Mouse (Mus musculus): ENCODE results near the gene Runx2.

DNA sequence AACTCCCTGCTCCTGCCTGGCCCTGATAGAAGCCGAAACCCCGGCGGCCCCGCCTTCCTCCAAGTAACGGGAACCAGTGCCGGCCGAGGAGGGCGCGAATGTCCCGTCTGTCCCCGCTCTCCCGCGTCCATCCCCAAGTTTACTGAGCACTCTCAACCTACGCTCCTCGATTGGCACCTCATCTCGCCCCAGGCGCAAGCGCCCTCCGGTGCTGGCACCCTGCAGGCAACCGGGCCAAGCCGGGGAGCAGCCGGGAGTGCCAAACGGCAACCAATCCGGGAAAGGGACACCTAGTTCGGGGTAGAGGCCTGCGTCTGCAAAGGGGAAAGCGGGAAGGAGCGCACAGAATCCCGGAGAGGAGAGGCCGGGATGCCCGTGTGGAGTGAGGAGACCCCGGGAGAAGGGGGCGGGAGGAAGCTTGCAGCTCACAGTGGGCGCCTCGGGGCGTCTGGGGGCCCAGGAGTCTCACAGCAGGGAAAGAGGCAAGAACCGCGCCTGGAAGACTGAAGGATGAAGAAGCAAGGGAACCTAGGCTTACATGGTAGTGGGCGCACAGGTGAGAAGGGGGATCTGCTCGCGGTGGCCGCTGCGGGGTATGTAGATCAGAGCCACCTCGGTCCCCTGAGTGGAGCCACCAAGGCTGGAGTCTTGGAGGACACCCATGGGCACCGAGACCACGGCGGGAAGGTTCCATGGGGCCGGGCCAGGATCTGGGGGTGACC lies 79.9 kb downstream of the Runx2 start:
- no peak for TF ChIP-seq CTCF (conservative IDR thresholded peaks at IDR 0.05; ENCODE audit: insufficient read depth, insufficient read length, low read depth, low read length)
- no peak for TF ChIP-seq POLR2A (IDR thresholded peaks at IDR 0.05; ENCODE audit: low read depth, low read length)
